Mouse (Mus musculus) intestine, postnatal 0 days (tissue): ENCODE results near the gene Pccb. TPM values are rescaled to one million over a fixed set of nuclear protein-coding genes. Genes with fewer than 3 reads are reported as not detected.
A peak's percentile ranks its signal among the peaks of the same experiment; 100 is the strongest.

Source experiments
- ATAC-seq: fragments of 200-750 bp; cut with Nextera tagmentation; 2 replicates; pipeline ENCODE4 v1.8.0; 2017; ENCODE audit warnings: mild to moderate bottlenecking, moderate TSS enrichment, moderate library complexity
- H3K27ac ChIP-seq: fragments of 300-500 bp; sonication (generic); 2 replicates; pipeline ENCODE4 v1.5.1; 2014; ENCODE audit warnings: mild to moderate bottlenecking, low read depth, low read length, moderate library complexity
- H3K27me3 ChIP-seq: fragments of 300-500 bp; sonication (generic); replicated peaks from 2 replicates; pipeline ENCODE4 v1.6.1; 2014; ENCODE audit warnings: low read length, mixed read lengths; ENCODE audit not compliant: control insufficient read depth, insufficient read depth
- H3K36me3 ChIP-seq: fragments of 300-500 bp; sonication (generic); 2 replicates; pipeline ENCODE4 v1.6.1; 2014; ENCODE audit warnings: mild to moderate bottlenecking, moderate library complexity; ENCODE audit not compliant: control insufficient read depth, insufficient read depth
- H3K4me1 ChIP-seq: fragments of 300-500 bp; sonication (generic); replicated peaks from 2 replicates; pipeline ENCODE4 v1.6.1; 2014; ENCODE audit warnings: antibody characterized with exemption, low read length, mixed read lengths; ENCODE audit not compliant: control insufficient read depth, insufficient read depth
- H3K4me2 ChIP-seq: fragments of 300-500 bp; sonication (generic); replicated peaks from 2 replicates; pipeline ENCODE4 v1.6.1; 2014; ENCODE audit warnings: low read depth, mild to moderate bottlenecking, moderate library complexity
- H3K4me3 ChIP-seq: fragments of 300-500 bp; sonication (generic); 2 replicates; pipeline ENCODE4 v1.5.1; 2014; ENCODE audit warnings: low read depth, low read length
- H3K9ac ChIP-seq: fragments of 300-500 bp; sonication (generic); 2 replicates; pipeline ENCODE4 v1.6.1; 2014; ENCODE audit warnings: mild to moderate bottlenecking, low read depth, low read length
- H3K9me3 ChIP-seq: fragments of 300-500 bp; sonication (generic); 2 replicates; pipeline ENCODE4 v1.6.1; 2016; ENCODE audit warnings: mixed run types; ENCODE audit not compliant: control insufficient read depth
- CTCF ChIP-seq: sonication (generic); IDR thresholded peaks from 2 replicates; pipeline ENCODE4 v1.5.1; 2016; ENCODE audit warnings: low read depth, mild to moderate bottlenecking, control low read depth, antibody characterized with exemption, moderate library complexity
- WGBS: fragments of 180-500 bp; shearing (Covaris S2); extraction: QIAGEN DNeasy Blood & Tissue Kit; methylation state at CpG from one replicate; pipeline ENCODE4 v1.1.7; 2014; 5-methylcytosine and 5-hydroxymethylcytosine counted together
- polyA plus RNA-seq: library from polyadenylated mRNA; unstranded; fragments of >200 nt; fragmentation: Nextera tagmentation; extraction: Ambion mirVana; gene quantifications from 2 replicates; pipeline ENCODE4 v1.2.1, GENCODE M21; 2015

Gene Pccb
- polyA plus RNA-seq, 1 experiment from 2014 or later, result 31.2 TPM

DNA sequence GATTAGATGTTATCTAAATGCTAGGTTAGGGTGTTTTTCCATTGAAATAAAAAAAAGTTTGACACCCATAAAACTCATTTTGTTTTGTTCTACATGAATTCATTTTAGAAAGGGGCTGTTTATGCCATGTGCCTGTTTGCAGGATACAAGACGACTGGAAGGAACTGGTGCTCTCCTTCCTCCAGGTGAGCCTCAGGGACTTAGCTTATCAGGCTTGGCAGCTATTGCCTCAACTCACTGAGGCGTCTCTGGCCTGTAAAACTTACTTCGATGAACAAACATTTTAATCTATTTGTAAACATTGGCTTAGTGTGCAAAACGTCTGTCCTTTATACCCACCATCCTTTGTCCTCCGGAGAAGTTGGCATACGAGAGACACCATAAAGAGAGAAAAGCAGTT is 18.0 kb upstream of the Pccb start:
- Histone ChIP-seq H3K9me3 (no peaks in the 10 kb centered on the region), H3K9ac (no peak overlapping the region), H3K4me1 (no peaks in the 10 kb centered on the region), H3K27me3 (no peaks in the 10 kb centered on the region), H3K36me3 (no peaks in the 10 kb centered on the region), H3K4me2 (peak overlapping the region; percentile 4; the same call in 1 of the 2 replicates), H3K4me3 (no peak overlapping the region), H3K27ac (no peak overlapping the region)
- 33% methylated on average over 6 of the region's 6 CpGs for WGBS
- ATAC-seq, result peak; percentile 32
- no peak for TF ChIP-seq CTCF

DNA sequence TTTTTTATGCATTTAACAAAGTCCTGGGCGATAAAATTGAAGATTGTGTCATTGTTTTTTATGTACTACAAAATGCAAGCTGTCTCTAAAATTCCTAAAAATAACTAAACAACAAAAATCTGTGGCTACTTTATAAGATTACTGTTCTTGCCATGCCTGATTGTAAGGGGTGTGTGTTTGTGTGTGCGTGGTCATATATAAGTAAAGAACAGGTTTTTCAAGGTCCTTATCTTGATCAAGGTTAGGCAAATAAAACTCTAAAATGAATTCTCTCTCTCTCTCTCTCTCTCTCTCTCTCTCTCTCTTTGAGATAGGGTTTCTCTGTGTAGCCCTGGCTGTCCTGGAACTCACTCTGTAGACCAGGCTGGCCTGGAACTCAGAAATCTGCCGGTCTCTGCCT is 17.3 kb upstream of the Pccb start:
- H3K4me3 ChIP-seq, result no peak overlapping the region
- peak; percentile 39; the same call in 1 of the 2 replicates for ATAC-seq
- no peak overlapping the region for H3K4me2 ChIP-seq
- H3K36me3 ChIP-seq, result no peaks in the 10 kb centered on the region
- 55% methylated on average over 3 of the region's 3 CpGs for WGBS
- no peak overlapping the region for H3K27ac ChIP-seq
- no peaks in the 10 kb centered on the region for H3K27me3 ChIP-seq
- TF ChIP-seq CTCF, result no peak
- H3K9ac ChIP-seq, result no peak overlapping the region
- H3K9me3 ChIP-seq, result no peaks in the 10 kb centered on the region
- H3K4me1 ChIP-seq, result no peaks in the 10 kb centered on the region

DNA sequence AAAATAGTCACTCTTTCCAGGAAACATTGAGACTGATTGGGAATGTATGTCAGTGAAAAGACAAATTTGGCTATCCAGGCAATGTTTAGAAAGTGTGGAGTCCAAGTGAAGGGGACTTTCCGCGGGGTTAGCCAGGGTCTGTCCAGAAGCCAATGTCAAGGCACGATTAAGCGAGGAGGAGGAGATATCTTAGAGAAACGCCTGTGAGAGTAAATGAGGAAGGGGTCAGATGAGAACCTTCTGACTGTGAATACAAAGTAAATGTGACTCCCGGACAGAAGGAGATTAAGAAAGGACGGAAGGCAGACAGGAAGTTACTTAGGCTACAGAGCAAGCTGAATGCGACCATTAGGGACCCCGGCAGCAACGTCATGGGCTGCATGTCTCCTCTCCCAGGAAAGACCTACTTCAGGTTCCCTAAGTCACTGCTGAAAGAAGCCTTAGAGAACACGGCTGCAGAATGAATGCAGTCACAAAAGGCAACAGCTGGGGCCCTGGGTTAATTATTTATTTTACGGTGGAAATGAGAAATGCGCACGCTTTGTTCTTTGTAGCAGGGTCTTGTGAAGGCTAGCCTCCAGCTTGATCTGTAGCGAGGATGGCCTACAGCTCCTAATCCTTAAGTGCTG is 11.1 kb upstream of the Pccb start:
- TF ChIP-seq CTCF, result no peak
- ATAC-seq, result peak; percentile 50; the same call in 1 of the 2 replicates
- H3K4me3 ChIP-seq, result peak overlapping the region; percentile 15
- H3K27me3 ChIP-seq, result no peaks in the 10 kb centered on the region
- H3K9ac ChIP-seq, result peak overlapping the region; percentile 17; the same call in 1 of the 2 replicates
- H3K9me3 ChIP-seq, result peaks cover 5% of the 10 kb centered on the region; the same call in 1 of the 2 replicates
- H3K4me1 ChIP-seq, result peaks cover 10% of the 10 kb centered on the region; the same call in 1 of the 2 replicates
- H3K4me2 ChIP-seq, result peak overlapping the region; percentile 60
- peak overlapping the region; percentile 10 for H3K27ac ChIP-seq
- no peaks in the 10 kb centered on the region for H3K36me3 ChIP-seq
- WGBS, result 23% methylated on average over 15 of the region's 15 CpGs

DNA sequence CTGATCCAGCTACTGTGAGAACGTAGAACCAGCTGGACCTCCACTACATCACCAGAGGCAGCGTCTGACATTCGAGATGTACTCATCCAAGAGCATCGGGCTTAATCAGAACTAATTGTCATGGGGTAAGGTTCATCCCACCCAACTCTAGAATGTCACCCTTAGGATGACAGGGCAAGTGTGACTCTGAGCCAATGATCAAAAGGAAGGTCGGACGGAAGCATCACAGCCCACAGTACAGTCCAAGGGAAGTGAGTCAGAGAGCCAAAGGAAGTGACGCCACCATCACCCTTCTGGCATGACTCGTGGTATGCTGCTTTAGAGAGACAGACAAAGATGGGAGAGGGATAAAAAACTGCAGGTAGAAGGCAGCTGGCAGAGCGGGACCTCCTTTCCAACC is 7.6 kb upstream of the Pccb start:
- WGBS, result 84% methylated on average over 9 of the region's 9 CpGs
- Histone ChIP-seq H3K9me3 (peaks cover 5% of the 10 kb centered on the region; the same call in 1 of the 2 replicates), H3K36me3 (no peaks in the 10 kb centered on the region), H3K9ac (no peak overlapping the region), H3K27me3 (no peaks in the 10 kb centered on the region), H3K27ac (no peak overlapping the region), H3K4me3 (no peak overlapping the region), H3K4me1 (peaks cover 10% of the 10 kb centered on the region; the same call in 1 of the 2 replicates), H3K4me2 (no peak overlapping the region)
- no peak for TF ChIP-seq CTCF
- ATAC-seq, result no peak

DNA sequence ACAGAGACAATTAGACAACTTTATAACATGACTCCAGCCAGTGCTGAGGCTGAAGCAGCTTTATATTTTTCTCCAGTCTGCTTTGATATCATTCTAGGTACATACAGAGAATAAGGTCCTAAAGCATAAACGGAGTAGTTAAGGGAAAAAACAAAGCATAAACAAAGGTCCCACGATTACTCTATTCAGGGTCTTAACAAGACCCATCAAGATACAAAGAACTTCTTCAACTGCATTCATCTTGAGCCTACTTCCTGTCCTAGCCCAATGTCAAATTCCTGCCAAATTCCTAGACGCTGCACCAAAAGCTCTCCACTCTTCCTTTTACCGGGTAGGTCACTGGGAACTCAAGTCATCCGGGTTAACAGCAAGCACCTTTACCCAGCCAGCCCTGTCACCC is 6.8 kb upstream of the Pccb start:
- TF ChIP-seq CTCF, result no peak
- Histone ChIP-seq H3K4me2 (no peak overlapping the region), H3K4me1 (peaks cover 9% of the 10 kb centered on the region; the same call in 1 of the 2 replicates), H3K27ac (no peak overlapping the region), H3K36me3 (no peaks in the 10 kb centered on the region), H3K4me3 (no peak overlapping the region), H3K9me3 (peaks cover 5% of the 10 kb centered on the region; the same call in 1 of the 2 replicates), H3K27me3 (no peaks in the 10 kb centered on the region), H3K9ac (no peak overlapping the region)
- no peak for ATAC-seq
- WGBS, result 70% methylated on average over 5 of the region's 5 CpGs

DNA sequence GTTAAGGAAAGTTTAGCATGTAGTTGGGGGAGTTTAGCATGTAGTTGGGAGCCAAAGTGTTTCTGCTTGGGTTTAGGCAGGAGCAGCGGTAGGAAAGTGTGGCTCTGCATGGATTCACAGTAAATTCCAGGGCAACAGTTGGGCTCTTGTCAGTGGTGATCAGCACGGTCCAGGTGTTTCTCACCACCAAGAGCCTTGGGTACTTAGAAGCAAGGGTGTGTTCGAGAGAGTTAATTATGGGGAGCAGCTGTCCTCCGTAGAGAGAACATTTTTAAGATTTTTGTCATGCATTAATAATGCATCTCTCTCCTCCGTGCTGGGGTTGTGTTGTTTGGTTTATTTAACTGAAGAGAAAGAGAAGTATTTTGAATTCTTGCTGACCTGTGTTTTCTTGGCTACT is 3.9 kb upstream of the Pccb start:
- Histone ChIP-seq H3K4me1 (peaks cover 1% of the 10 kb centered on the region; the same call in 1 of the 2 replicates), H3K27ac (no peak overlapping the region), H3K4me3 (no peak overlapping the region), H3K9ac (no peak overlapping the region), H3K4me2 (no peak overlapping the region), H3K27me3 (no peaks in the 10 kb centered on the region), H3K9me3 (peaks cover 5% of the 10 kb centered on the region; the same call in 1 of the 2 replicates), H3K36me3 (no peaks in the 10 kb centered on the region)
- no peak for TF ChIP-seq CTCF
- 50% methylated on average over 5 of the region's 5 CpGs for WGBS
- ATAC-seq, result no peak
